Mouse (Mus musculus) frontal cortex, postnatal 14 days (tissue): ENCODE results near the gene Syt3.

Experiments used
- DNase-seq, 2 experiments: peaks; one replicate each; pipeline ENCODE4 v3.0.0; 2022; ENCODE audit warnings: low spot score in 2 of 2

Syt3 gene

DNA sequence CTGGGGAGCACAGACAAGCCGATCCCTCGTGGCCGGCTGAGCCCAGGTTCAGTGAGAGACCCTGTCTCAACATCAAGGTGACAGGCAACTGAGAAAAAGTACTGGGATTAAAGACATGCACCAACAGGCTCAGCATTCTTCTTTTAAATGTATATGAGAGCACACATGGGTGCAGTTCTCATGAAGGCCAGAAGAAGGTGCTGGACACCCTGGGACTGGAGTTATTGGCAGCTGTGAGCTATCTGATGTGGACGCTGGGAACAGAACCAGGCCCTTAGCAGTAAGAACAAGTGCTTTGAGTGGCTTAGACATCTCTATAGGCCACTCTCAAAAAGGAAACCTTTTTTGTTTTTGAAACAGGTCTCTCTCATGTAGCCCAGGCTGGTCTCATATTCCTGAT is 27.2 kb downstream of the Syt3 start:
- no peak for DNase-seq

DNA sequence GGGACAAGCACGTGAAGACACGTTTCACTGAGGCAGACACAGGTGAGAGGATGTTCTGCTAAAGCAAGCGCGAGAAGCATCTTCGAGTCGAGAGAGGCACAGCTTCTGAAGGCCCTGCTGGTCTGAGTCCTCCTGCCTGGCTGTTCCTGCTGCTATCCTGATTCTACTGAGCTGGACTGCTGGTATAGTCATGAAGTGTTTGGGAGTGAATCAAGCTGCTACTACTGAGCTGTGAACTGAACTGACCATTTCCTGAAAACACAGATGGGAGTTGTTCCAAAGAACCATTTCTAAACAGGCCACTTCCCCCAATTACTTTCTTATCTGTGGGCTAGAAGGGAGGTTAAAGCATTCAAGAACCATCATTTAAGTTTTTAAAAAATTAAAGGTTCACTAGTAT is 29.4 kb downstream of the Syt3 start:
- no peak for DNase-seq

- no peak for DNase-seq
These were observed 43.8 kb downstream of the Syt3 start for GRCm38 (mm10) chr7:44427666-44428065.

- DNase-seq, result no peak
These were observed 44.5 kb downstream of the Syt3 start for GRCm38 (mm10) chr7:44428171-44428950.

DNA sequence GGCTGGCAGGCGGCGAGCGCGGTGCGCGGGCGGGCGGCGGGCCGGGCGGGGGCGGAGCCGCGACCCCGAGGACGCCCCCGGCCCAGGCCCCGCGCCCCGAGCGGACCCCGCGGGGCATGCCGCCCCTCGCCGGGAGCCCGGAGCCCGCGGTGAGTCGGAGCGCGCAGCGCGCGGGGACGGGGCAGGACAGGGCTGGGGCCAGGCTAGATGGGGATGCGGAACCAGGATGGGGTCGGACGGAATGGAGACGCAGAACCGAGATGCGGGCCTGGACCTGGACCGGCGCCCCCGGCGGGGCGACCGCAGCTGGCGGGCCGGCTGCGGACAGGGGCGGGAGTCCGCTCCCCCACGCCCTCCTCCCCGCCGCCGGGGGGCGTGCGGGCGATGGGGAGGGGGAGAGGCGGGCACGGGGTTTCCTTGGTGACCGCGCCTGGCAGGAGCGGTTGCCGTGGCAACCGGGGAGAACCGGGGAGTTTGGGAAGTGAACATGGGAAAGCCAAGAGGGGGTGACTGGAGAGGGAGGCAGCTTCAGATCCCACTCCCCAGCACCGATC is 45.1 kb downstream of the Syt3 start, which contains the start of gene Lrrc4b:
Lrrc4b (plus strand) TSS at position 51 of the 554 bp plus-strand sequence.
- peak; percentile 75 to 76 for DNase-seq

- peak; percentile 58 to 60 for DNase-seq
These were observed 45.9 kb downstream of the Syt3 start for GRCm38 (mm10) chr7:44429534-44430488.

GRCm38 (mm10) chr7:44432550-44432949 is 48.6 kb downstream of the Syt3 start:
- DNase-seq, result no peak

- DNase-seq, result no peak
These were observed 49.5 kb downstream of the Syt3 start for GRCm38 (mm10) chr7:44433371-44433770.

DNA sequence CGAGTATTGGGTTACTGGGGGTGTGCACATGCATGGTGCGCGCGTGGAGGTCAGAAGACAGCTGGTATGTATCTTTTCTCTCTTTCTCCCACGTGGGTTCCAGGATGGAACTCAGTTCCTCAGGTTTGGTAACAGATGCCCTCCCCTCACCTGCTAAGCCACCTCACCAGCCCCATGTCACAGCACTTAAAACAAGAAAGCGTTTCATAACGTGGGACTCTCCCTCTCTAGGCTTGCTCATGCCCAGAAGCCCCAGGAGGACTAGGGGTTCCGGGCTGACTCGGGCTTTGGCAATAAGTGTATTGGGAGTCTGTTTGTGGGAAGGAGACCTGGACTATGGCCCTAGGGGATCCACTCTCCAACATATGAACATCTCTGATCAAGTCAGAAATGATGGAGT is 50.2 kb downstream of the Syt3 start:
- DNase-seq, result no peak

DNA sequence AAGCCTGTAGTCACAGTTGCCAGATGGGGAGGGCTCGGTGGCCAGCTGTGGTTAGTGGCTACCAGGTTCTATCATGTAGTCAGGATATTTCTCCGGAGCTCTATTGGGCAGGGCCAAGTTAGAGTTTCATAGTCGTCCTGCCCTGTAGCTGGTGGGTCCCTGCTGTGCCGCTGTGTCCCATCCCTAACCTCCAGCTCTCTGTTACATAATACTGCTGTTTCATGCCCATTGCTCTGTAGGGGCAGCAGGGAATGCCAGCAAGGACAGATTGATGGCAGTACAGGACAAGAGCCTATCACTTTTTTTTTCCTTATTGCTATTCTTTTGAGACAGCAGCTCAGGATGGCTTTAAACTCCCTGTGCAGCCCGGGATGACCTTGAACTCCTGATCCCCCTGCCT is 51.9 kb downstream of the Syt3 start:
- no peak for DNase-seq

DNA sequence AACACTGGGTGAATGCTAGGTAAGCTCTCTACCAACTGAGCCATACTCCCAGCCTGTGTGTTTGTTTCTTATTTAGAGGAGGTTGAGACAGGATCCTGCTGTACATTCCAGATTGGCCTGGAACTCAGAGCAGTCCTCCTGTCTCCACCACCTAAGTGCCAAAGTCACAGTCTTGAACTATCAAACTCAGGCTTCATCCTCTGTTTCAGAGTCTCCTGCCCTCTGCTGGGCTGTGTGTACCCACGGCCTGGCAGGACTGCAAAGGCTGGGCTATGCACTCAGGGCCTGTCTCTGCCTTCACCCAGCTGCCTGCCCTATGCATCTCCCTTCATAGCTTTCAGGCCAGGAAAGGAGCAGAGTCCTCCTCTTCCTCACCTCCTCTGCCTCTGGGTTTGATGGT is 52.4 kb downstream of the Syt3 start:
- no peak for DNase-seq

DNA sequence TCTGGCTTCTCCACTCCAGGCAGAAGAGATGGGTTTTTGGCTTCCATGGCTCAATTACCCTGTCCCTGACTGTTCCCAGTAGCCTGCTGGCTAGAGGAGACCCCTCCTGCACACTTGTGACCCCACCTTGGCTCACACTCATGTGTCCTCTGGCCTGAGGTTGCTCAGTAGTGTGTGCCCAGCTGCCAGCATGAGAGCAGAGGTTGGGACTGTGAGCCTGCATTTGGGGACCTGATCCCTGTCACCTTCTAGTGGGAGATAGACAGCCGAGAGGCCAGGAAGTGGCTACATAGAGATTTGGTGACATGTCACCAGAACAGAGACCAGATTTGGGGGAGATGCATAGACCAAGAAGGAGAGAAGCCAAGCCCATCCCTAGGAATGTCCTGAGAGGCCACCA is 53.3 kb downstream of the Syt3 start:
- DNase-seq, result no peak

GRCm38 (mm10) chr7:44437933-44438332 is 54.0 kb downstream of the Syt3 start:
- DNase-seq, result no peak

DNA sequence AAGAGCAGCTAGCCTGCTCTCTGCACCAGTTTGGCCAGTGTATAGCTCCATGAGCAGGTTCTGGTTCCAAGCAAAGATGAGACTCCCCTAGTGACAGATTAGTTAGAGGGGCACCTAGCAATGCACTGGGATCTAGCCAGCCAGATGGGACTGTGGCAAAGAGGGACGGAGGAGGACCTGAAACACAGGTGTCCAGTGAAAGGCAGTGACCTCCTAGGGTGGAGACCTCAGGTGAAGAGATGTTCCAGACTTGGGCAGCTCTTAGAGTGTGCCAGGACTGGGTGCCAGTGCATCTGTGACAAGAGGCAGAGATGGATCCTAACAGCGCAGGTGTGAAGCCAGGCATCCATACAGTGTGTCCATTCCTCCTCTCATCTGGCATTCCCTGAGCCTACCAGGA is 55.8 kb downstream of the Syt3 start:
- DNase-seq, result no peak

DNA sequence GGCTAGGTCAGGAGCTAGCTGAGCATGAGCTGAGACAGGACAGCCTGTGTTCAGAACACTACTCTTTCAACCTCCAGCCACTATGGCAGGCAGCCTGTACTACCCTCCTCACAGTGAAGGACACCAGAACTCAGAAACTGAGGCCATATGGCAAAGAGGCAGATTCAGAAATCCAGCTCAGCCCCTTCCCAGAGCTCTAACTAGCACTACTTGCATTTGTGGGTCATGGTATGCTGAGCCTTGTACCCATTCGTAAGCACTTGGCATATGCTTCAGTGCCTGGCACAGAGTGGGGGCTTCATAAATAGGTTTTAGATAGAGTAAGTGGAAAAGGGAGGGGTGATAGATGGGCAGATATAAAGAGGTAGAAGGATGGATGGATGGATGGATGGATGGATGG is 56.6 kb downstream of the Syt3 start:
- no peak for DNase-seq

GRCm38 (mm10) chr7:44441180-44441579 is 57.3 kb downstream of the Syt3 start:
- DNase-seq, result no peak

GRCm38 (mm10) chr7:44441648-44442109 is 57.8 kb downstream of the Syt3 start:
- DNase-seq, result peak in 1 of 2 experiments; percentile 51

- DNase-seq, result peak in 1 of 2 experiments; percentile 42
These were observed 58.5 kb downstream of the Syt3 start for GRCm38 (mm10) chr7:44442407-44442821.

DNA sequence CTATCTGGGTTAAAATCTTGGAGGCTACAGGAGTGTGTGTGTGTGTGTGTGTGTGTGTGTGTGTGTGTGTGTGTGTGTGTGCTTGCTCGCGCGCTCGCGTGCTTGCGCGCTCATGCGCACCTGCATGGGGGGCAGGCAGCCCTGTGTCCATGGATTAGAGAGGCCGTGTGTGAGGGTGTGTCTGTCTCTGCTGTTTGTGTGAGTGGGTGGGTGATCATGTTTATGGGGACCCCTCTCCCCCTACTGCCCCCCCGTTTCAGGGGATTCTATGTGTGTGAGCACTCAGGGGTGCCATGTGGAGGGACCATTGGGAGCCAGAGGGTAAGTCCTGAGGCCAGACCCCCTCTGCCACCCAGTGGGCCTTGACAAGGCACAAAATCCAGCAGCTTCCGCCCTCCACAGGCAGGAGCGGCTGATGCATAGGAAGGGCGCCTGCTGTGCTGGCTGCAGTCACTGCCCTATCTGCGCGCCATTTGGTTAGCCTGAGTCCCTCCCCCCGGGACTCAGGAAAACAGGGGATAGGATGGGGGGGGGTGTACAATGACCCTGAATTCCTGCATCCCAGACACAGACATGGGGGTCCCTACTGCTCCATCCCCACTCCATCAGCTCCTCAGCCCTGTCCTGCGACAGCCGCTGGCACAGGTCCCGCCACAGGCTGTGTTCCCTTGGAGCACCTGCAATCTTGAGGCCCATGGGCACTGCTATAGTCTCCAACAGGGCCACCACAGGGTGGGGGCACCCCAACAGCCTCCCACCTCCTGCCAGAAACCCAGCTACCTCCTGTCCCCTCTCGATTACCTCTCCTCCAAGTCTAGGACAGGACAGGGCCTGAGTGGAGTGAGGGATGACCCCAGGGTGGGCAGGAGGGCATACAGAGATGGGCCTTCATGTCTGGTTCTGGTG is 59.6 kb downstream of the Syt3 start:
- peak in 1 of 2 experiments; percentile 42 for DNase-seq

GRCm38 (mm10) chr7:44444886-44445527 is 61.1 kb downstream of the Syt3 start:
- DNase-seq, result no peak

GRCm38 (mm10) chr7:44445528-44445923 is 61.6 kb downstream of the Syt3 start:
- no peak for DNase-seq
